In the genomic region with DNA sequence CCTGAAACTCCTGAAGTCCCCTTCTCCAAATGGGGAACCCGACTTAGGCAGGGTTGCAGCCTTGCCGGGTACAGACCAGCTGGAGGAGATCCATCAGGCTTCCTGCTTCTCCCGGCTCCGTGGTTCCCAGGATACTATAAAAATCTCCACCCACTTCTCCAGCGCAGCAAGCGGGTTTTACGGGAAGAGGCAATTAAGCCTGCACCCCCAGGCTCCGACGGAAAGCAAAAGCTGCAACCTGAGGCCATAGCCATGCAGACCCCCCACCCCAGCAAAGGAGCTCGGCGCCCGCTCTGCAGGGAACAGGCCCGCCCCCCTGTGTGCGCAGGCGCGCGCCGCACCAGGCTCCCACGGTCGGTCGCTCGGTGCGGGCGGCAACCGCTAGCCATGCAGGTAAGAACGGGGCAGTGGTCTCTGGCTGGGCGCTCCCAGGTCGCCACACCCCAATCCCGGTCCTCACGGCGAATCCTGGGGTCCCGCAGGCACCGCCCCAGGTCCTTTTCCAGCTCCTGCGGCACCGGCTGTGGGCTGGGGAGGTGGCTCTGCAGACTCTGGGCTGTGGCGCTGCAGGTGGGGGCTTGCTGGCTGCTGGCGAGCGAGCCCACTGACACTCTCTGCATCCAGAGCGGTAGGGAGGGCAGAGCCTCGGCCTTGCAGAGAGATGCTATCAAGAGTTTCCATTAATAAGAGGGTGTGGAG, we compare ENCODE assay signal across 8 mouse cellular contexts. TPM values are rescaled to one million over a fixed set of nuclear protein-coding genes. Genes with fewer than 3 reads are reported as not detected.
DNase-seq lines count a peak whose midpoint lies in the region; ATAC-seq and TF ChIP-seq lines count a peak whose summit lies in the region.

A gene (plus strand): TSS at position 325 of the 699 bp plus-strand sequence.

- H3K27ac ChIP-seq in lung, embryonic 14.5 days (ENCODE audit: low read depth): no peak within 1 kb of the TSS
- no peak within 1 kb of the TSS for H3K27ac ChIP-seq in kidney, embryonic 16.5 days (ENCODE audit: low read length)
- H3K27ac ChIP-seq in liver, embryonic 14.5 days: no peak within 1 kb of the TSS

- peaks cover 29% of the 10 kb centered on the region for H3K36me3 ChIP-seq in lung, embryonic 14.5 days (ENCODE audit: insufficient read depth)
- H3K36me3 ChIP-seq in kidney, embryonic 16.5 days (ENCODE audit: insufficient read depth, low read length): peaks cover 23% of the 10 kb centered on the region
- H3K36me3 ChIP-seq in liver, embryonic 14.5 days (replicated peaks; ENCODE audit: control insufficient read depth, insufficient read depth, low read depth): peaks cover 12% of the 10 kb centered on the region

- peak within 1 kb of the TSS; percentile 48 for H3K9ac ChIP-seq in lung, embryonic 14.5 days
- peak within 1 kb of the TSS; percentile 63 for H3K9ac ChIP-seq in kidney, embryonic 16.5 days (replicated peaks; ENCODE audit: low read length)
- H3K9ac ChIP-seq in liver, embryonic 14.5 days (replicated peaks): no peak within 1 kb of the TSS

- DNase-seq in lung, embryonic 14.5 days: no peak
- DNase-seq in lung, postnatal 25 days (ENCODE audit: low spot score): no peak
- DNase-seq in cerebellum, adult 18-20 months: peak; percentile 55 to 72
- DNase-seq in forelimb bud, embryonic 11.5 days (ENCODE audit: low read depth, low spot score): peak; percentile 18
- no peak for DNase-seq in liver, embryonic 14.5 days (ENCODE audit: low read depth in 3 of 3, low spot score in 3 of 3)
- DNase-seq in right cerebral cortex, adult 2 months (ENCODE audit: low spot score in 2 of 2): peak; percentile 62 to 76
- DNase-seq in spleen, postnatal 36 days (ENCODE audit: low spot score in 2 of 2): no peak

- WGBS in lung, embryonic 14.5 days: under 1% methylated on average over 40 of the region's 40 CpGs
- under 1% methylated on average over 34 of the region's 40 CpGs for WGBS in kidney, embryonic 16.5 days
- 2% methylated on average over 40 of the region's 40 CpGs for WGBS in liver, embryonic 14.5 days (ENCODE audit: insufficient replicate concordance)

- H3K4me3 ChIP-seq in lung, embryonic 14.5 days (ENCODE audit: low read depth, low read length): peak within 1 kb of the TSS; percentile 49
- peak within 1 kb of the TSS; percentile 62 for H3K4me3 ChIP-seq in kidney, embryonic 16.5 days (ENCODE audit: low read length)
- H3K4me3 ChIP-seq in liver, embryonic 14.5 days (ENCODE audit: insufficient read depth in 1 of 2, low read depth in 2 of 2, low read length in 2 of 2): peak within 1 kb of the TSS; percentile 25 to 46

- H3K4me2 ChIP-seq in lung, embryonic 14.5 days: peak within 1 kb of the TSS; percentile 92
- H3K4me2 ChIP-seq in kidney, embryonic 16.5 days (replicated peaks; ENCODE audit: low read depth, low read length): peak within 1 kb of the TSS; percentile 98
- peak within 1 kb of the TSS; percentile 42 for H3K4me2 ChIP-seq in liver, embryonic 14.5 days (ENCODE audit: low read depth)

- peak; percentile 49; the same call in 1 of the 2 replicates for ATAC-seq in lung, embryonic 14.5 days (ENCODE audit: insufficient read depth)
- ATAC-seq in kidney, embryonic 16.5 days (ENCODE audit: low FRiP score, low TSS enrichment): peak; percentile 63
- ATAC-seq in liver, embryonic 14.5 days (ENCODE audit: insufficient read depth): no peak

- H3K27me3 ChIP-seq in lung, embryonic 14.5 days (ENCODE audit: insufficient read depth, low read length): peaks cover 21% of the 10 kb centered on the region
- H3K27me3 ChIP-seq in kidney, embryonic 16.5 days (ENCODE audit: insufficient read depth, low read length): peaks cover 19% of the 10 kb centered on the region
- H3K27me3 ChIP-seq in liver, embryonic 14.5 days (ENCODE audit: control insufficient read depth, insufficient read depth, low read length): peaks cover 27% of the 10 kb centered on the region

- no peaks in the 10 kb centered on the region for H3K9me3 ChIP-seq in lung, embryonic 14.5 days (ENCODE audit: low read depth, low read length)
- H3K9me3 ChIP-seq in kidney, embryonic 16.5 days (ENCODE audit: low read length): no peaks in the 10 kb centered on the region
- no peaks in the 10 kb centered on the region for H3K9me3 ChIP-seq in liver, embryonic 14.5 days (ENCODE audit: control insufficient read depth, low read length)

- TF ChIP-seq EP300 in liver, embryonic 14.5 days (IDR thresholded peaks at IDR 0.05; ENCODE audit: low read depth): no peak

- no peak for TF ChIP-seq CTCF in lung, embryonic 14.5 days (IDR thresholded peaks at IDR 0.05; ENCODE audit: low read depth)
- TF ChIP-seq CTCF in liver, embryonic 14.5 days (IDR thresholded peaks at IDR 0.05; ENCODE audit: low read depth): no peak

- H3K4me1 ChIP-seq in lung, embryonic 14.5 days (ENCODE audit: insufficient read depth): no peaks in the 10 kb centered on the region; the same call in 1 of the 2 replicates
- peaks cover 10% of the 10 kb centered on the region; the same call in 1 of the 2 replicates for H3K4me1 ChIP-seq in kidney, embryonic 16.5 days (ENCODE audit: insufficient read depth, low read length)
- peaks cover 0 to 4% of the 10 kb centered on the region in 2 experiments; a peak in 1 of 4 replicates for H3K4me1 ChIP-seq in liver, embryonic 14.5 days (replicated peaks; ENCODE audit: control insufficient read depth in 2 of 2, insufficient read depth in 2 of 2, low read length in 1 of 2)

RNA-seq across cellular contexts. Expression of the gene that starts here (rescaled TPM):
- polyA plus RNA-seq in lung, embryonic 14.5 days (2014; fragmentation: Nextera tagmentation; extraction: Ambion mirVana): 0.21 TPM in 1 of 2 replicates, not detected in the other
- 0.09 and 0.14 TPM in 2 replicates for polyA plus RNA-seq in kidney, embryonic 16.5 days (2015; fragmentation: Nextera tagmentation; extraction: Ambion mirVana)
- polyA plus RNA-seq in liver, embryonic 14.5 days (2012; rRNA removed): 0.08 and 0.32 TPM in 2 replicates
- 0.04 TPM in 1 of 2 replicates, not detected in the other for polyA plus RNA-seq in liver, embryonic 14.5 days (2014; fragmentation: Nextera tagmentation; extraction: Ambion mirVana)

Comparison
In these comparisons a context has a peak if more than half of its experiments do, and no peak if none do; other contexts are left out.
1. Peak in ATAC-seq, H3K4me3 ChIP-seq, H3K9ac ChIP-seq and H3K4me2 ChIP-seq in lung, embryonic 14.5 days; RNA of the gene not detected or under 1 TPM.
2. Peak in ATAC-seq, H3K4me3 ChIP-seq, H3K9ac ChIP-seq and H3K4me2 ChIP-seq in kidney, embryonic 16.5 days; RNA of the gene not detected or under 1 TPM.
3. DNase-seq: peak in cerebellum, adult 18-20 months (2 of 2), forelimb bud, embryonic 11.5 days (single experiment) and right cerebral cortex, adult 2 months (2 of 2); none in lung, embryonic 14.5 days (single experiment), lung, postnatal 25 days (single experiment), liver, embryonic 14.5 days (0 of 3) and spleen, postnatal 36 days (0 of 2).
4. H3K4me2 ChIP-seq: peak in every context shown above with its lines; median percentile 98 in kidney, embryonic 16.5 days; 92 in lung, embryonic 14.5 days; 42 in liver, embryonic 14.5 days.
5. Peak in every context shown above with its lines, with median percentiles within 50 percentile points of each other: H3K4me3 ChIP-seq.